Mouse (Mus musculus) frontal cortex, postnatal 36 days (tissue): ENCODE measurements around the gene Trem1.

Experiments
- DNase-seq, 2 experiments: peaks; one replicate each; pipeline ENCODE4 v3.0.0; 2022; ENCODE audit warnings: low spot score in 2 of 2

Gene Trem1

DNA sequence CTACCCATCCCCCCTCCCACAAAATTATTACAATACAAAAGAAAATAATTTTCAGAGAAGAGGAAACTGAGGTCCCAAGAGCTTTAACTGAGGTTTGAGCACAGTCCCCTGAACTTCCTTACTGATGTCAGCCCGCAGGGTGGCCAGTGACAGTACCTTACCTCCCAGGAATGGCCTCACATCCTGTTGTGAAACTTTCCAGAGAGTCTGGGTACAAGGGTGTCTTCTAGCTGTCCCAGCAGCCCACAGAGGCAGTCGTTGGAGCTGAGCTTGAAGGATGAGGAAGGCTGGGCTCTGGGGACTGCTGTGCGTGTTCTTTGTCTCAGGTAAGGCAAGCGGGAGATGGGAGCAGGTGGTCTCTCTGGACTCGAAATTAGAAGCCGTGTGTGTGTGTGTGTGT lies at the start of gene Trem1:
TSS of gene Trem1 (plus strand) at position 251 of the 400 bp plus-strand sequence.
- DNase-seq, result no peak

GRCm38 (mm10) chr17:48185252-48185651 lies 47.3 kb upstream of the Trem1 start:
- no peak for DNase-seq

GRCm38 (mm10) chr17:48192366-48192765 lies 40.2 kb upstream of the Trem1 start:
- DNase-seq, result no peak

- DNase-seq, result no peak
Observed at GRCm38 (mm10) chr17:48203086-48203485, 29.5 kb upstream of the Trem1 start.

GRCm38 (mm10) chr17:48212596-48212995 lies 20.0 kb upstream of the Trem1 start:
- no peak for DNase-seq

DNA sequence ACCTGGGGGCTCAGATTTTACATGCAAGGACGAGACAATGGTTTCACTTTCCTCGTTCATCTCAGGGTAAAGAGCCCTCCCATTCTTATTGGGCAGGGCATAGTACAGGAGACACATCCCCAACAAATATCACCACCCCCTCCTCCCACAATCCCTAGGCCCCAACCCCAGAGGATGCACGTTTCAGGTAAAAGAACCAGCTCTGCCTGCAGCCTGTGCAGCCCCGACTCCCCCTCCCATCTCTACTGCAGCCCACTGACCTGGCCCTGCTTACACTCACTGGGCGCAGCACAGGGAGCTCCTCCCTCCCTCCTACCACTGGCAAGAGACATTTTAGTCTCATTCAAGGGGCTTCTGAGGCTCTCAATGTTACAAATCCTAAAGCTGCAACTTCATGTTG lies 19.1 kb upstream of the Trem1 start:
- DNase-seq, result no peak

- DNase-seq, result no peak
Observed at GRCm38 (mm10) chr17:48215429-48215828, 17.1 kb upstream of the Trem1 start.

DNA sequence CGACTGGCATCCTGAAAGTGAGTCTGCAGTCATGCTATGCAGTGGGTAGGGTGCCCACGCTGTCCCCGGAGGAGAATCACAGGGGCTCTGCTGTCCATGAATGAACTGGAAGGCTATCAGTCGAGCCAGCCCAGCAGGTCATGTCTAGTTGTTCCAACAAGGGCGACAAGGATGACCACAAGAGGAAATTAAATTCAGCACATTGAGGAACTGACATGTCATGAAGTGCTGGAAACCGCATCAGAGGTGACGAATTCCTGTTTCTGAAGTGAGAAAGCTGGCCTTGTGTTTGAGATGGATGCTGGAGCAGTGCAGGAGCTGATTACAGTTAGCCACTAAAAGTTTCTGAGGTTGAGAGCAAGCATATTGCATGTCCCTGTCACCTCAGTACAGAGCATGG lies 1.9 kb upstream of the Trem1 start:
- no peak for DNase-seq

GRCm38 (mm10) chr17:48233789-48234188 lies 1.2 kb downstream of the Trem1 start:
- DNase-seq, result no peak

DNA sequence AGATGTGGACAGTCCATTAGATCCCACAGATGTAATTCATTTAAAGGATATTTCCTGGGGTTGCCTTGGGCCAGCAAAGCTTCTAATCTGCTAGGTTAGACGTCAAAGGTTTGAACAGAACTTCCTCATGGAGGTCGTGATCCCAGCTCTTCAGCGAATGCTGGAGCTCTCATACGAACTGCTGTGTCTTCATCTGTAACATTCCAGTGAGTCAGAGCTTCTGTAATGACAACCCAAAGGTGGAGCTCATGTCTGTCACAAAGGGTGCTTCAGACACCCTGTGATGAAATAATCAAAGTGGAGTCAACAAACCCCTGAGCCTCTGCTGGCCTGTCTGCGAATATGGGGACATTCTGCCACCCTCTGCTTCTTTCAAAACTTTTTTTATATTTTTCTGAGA lies 2.0 kb downstream of the Trem1 start:
- no peak for DNase-seq

- no peak for DNase-seq
Observed at GRCm38 (mm10) chr17:48235773-48236370, 3.3 kb downstream of the Trem1 start.

- DNase-seq, result no peak
Observed at GRCm38 (mm10) chr17:48237621-48238020, 5.1 kb downstream of the Trem1 start.

- no peak for DNase-seq
Observed at GRCm38 (mm10) chr17:48247221-48247928, 14.8 kb downstream of the Trem1 start, which contains the start of gene Trem3. TSS of gene Trem3 (plus strand) at chr17:48247777.

GRCm38 (mm10) chr17:48249039-48249438 lies 16.5 kb downstream of the Trem1 start:
- no peak for DNase-seq

DNA sequence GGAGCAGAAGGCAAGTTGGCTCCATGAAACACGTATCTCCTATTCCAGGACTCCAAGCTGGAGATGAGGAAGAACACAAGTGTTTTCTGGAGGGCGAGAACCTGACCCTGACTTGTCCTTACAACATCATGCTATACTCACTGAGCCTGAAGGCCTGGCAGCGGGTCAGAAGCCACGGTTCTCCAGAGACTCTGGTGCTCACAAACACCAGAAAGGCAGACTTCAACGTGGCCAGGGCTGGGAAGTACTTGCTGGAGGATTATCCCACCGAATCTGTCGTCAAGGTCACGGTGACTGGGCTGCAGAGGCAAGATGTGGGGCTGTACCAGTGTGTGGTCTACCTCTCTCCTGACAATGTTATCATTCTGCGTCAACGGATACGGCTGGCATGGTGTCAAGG lies 16.9 kb downstream of the Trem1 start:
- DNase-seq, result no peak

- DNase-seq, result no peak
Observed at GRCm38 (mm10) chr17:48250631-48251030, 18.1 kb downstream of the Trem1 start.

GRCm38 (mm10) chr17:48256575-48256974 lies 24.0 kb downstream of the Trem1 start:
- DNase-seq, result no peak

- DNase-seq, result no peak
Observed at GRCm38 (mm10) chr17:48261868-48262267, 29.3 kb downstream of the Trem1 start.

DNA sequence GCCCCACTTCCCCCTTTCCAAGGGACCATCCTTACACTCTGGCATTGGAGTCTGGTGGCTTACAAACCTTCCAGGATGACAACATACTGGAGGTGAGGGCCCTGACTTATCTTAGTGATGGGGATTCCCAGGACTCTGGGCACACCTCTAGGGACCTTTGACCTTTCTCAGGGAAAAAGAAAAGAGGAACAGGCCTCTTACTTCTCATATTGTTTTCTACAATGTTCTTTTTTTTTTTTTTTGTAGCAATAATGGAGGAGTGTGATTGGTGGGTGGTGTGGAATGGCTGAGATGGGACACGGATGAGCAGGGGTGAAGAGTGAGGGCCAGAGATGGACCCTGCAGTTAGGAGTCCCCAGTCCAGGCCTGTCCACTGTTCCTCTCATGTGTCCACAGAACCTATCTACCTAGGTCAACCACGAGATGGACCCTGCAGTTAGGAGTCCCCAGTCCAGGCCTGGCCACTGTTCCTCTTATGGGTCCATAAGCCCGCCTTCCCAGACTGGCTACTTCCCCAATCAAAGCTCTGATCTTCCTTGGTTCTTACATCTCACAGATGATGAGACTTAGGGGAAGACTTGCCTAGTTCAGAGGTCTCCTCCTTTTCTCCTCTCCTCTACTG lies 31.3 kb downstream of the Trem1 start, which contains the start of gene Treml4:
TSS of gene Treml4 (plus strand) at position 555 of the 622 bp plus-strand sequence.
- DNase-seq, result no peak

DNA sequence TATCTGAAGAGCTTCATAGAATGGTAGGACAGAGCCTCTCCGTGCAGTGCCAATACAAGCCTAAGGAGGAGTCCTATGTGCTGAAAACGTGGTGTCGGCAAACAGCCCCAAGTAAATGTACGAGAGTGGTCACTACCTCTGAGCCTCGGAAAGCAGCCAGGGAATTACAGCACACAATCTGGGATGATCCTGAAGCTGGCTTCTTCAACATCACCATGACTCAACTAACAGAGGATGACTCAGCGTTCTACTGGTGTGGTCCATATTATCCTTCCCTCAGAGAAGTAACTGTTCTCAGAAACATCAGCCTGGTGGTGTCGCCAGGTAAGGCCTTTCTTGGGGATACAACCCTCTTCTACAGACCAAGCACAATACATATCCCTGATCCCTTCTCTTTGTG lies 32.1 kb downstream of the Trem1 start:
- DNase-seq, result no peak

GRCm38 (mm10) chr17:48266138-48266537 lies 33.6 kb downstream of the Trem1 start:
- no peak for DNase-seq

- no peak for DNase-seq
Observed at GRCm38 (mm10) chr17:48266610-48267304, 34.2 kb downstream of the Trem1 start.
